ENCODE assay signal across 25 mouse cellular contexts in genomic region chr6:34073931-34074442, GRCm38 (mm10). TPM values are rescaled to one million over a fixed set of nuclear protein-coding genes. Genes with fewer than 3 reads are reported as not detected.
DNase-seq lines count a peak whose midpoint lies in the region; ATAC-seq and TF ChIP-seq lines count a peak whose summit lies in the region.
"Had no signal": no experiment of that assay in that cellular context is flagged by ENCODE, and none has a peak within 500 bp of the region (broad histone marks: within the 10 kb centered on the region; RNA-seq: fewer than 3 reads in every experiment).

No protein-coding gene starts in this region.

- no peak for ATAC-seq in kidney, embryonic 16.5 days (ENCODE audit: low FRiP score, low TSS enrichment)
- ATAC-seq: forebrain, embryonic 15.5 days; midbrain, embryonic 15.5 days had no signal

- 88% methylated on average over 3 of the region's 3 CpGs for WGBS in kidney, adult 2 months
- 94% methylated on average over 3 of the region's 3 CpGs for WGBS in kidney, embryonic 16.5 days

- no peak for TF ChIP-seq CTCF in kidney, adult 2 months (conservative IDR thresholded peaks at IDR 0.05; ENCODE audit: insufficient read depth, insufficient read length, low read depth, low read length)
- peak; percentile 23; the same call in 1 of the 2 replicates for TF ChIP-seq CTCF in left cerebral cortex, adult 2 months (IDR thresholded peaks at IDR 0.05)

- no peaks in the 10 kb centered on the region for H3K9me3 ChIP-seq in kidney, embryonic 16.5 days (ENCODE audit: low read length)
- H3K9me3 ChIP-seq: embryonic facial prominence, embryonic 10.5 days; forebrain, embryonic 15.5 days; heart, embryonic 13.5 days; hindbrain, embryonic 13.5 days; limb, embryonic 10.5 days; lung, embryonic 15.5 days; midbrain, embryonic 15.5 days; neural tube, embryonic 12.5 days had no signal

- no peaks in the 10 kb centered on the region for H3K36me3 ChIP-seq in kidney, adult 2 months (ENCODE audit: control insufficient read depth, insufficient read depth, low read length)
- H3K36me3 ChIP-seq in kidney, embryonic 16.5 days (ENCODE audit: insufficient read depth, low read length), result no peaks in the 10 kb centered on the region
- H3K36me3 ChIP-seq: embryonic facial prominence, embryonic 10.5 days; forebrain, embryonic 15.5 days; heart, embryonic 13.5 days; hindbrain, embryonic 13.5 days; limb, embryonic 10.5 days; lung, embryonic 15.5 days; midbrain, embryonic 15.5 days; neural tube, embryonic 12.5 days had no signal

- H3K27me3 ChIP-seq in kidney, adult 2 months (replicated peaks; ENCODE audit: control insufficient read depth, insufficient read depth, low read length), result no peaks in the 10 kb centered on the region; the same call in 1 of the 2 replicates
- no peaks in the 10 kb centered on the region for H3K27me3 ChIP-seq in kidney, embryonic 16.5 days (ENCODE audit: insufficient read depth, low read length)
- H3K27me3 ChIP-seq: forebrain, embryonic 15.5 days; heart, embryonic 13.5 days; hindbrain, embryonic 13.5 days; lung, embryonic 15.5 days; midbrain, embryonic 15.5 days; neural tube, embryonic 12.5 days had no signal

- intact Hi-C loops in left cerebral cortex, adult 2 months (cut with DNase I), result no loop called here
- intact Hi-C loops in left cerebral cortex, postnatal 36 days (cut with DNase I), result no loop called here

- peak; percentile 17 for DNase-seq in kidney, adult 2 months
- no peak for DNase-seq in left cerebral cortex, adult 2 months (ENCODE audit: extremely low spot score in 1 of 2, low spot score in 2 of 2)
- no peak for DNase-seq in left cerebral cortex, postnatal 36 days (ENCODE audit: low spot score in 2 of 2)
- DNase-seq in thymus, postnatal 25 days, result peak; percentile 21
- no peak for DNase-seq in thymus, adult 18-20 months
- DNase-seq in MN1 (ENCODE audit: low spot score), result no peak
- DNase-seq: adrenal gland, postnatal 25 days; cerebellum, adult 11-12 months; cerebellum, postnatal 10 days; gastrocnemius, postnatal 10 days; heart, adult 18-20 months; heart, postnatal 14 days; kidney, adult 8-10 months; liver; retina, postnatal 1 day had no signal

- H3K27ac ChIP-seq in kidney, adult 2 months (ENCODE audit: insufficient read depth, low read depth, low read length), result no peak overlapping the region
- H3K27ac ChIP-seq in kidney, embryonic 16.5 days (ENCODE audit: low read length), result no peak overlapping the region
- H3K27ac ChIP-seq in left cerebral cortex, adult 2 months, result no peak overlapping the region
- H3K27ac ChIP-seq: embryonic facial prominence, embryonic 10.5 days; forebrain, embryonic 15.5 days; heart, embryonic 13.5 days; hindbrain, embryonic 13.5 days; limb, embryonic 10.5 days; lung, embryonic 15.5 days; macrophage; midbrain, embryonic 15.5 days; neural tube, embryonic 12.5 days had no signal

- H3K4me3 ChIP-seq in kidney, adult 2 months (ENCODE audit: insufficient read depth, low read depth, low read length), result no peak overlapping the region
- H3K4me3 ChIP-seq in kidney, embryonic 16.5 days (ENCODE audit: low read length), result no peak overlapping the region
- H3K4me3 ChIP-seq in left cerebral cortex, adult 2 months, result no peak overlapping the region
- H3K4me3 ChIP-seq: embryonic facial prominence, embryonic 10.5 days; forebrain, embryonic 15.5 days; heart, embryonic 13.5 days; hindbrain, embryonic 13.5 days; limb, embryonic 10.5 days; lung, embryonic 15.5 days; midbrain, embryonic 15.5 days; neural tube, embryonic 12.5 days had no signal

- H3K9ac ChIP-seq in kidney, embryonic 16.5 days (replicated peaks; ENCODE audit: low read length), result no peak overlapping the region
- H3K9ac ChIP-seq: forebrain, embryonic 15.5 days; heart, embryonic 13.5 days; hindbrain, embryonic 13.5 days; lung, embryonic 15.5 days; midbrain, embryonic 15.5 days; neural tube, embryonic 12.5 days had no signal

- H3K4me1 ChIP-seq in kidney, adult 2 months (ENCODE audit: control insufficient read depth, insufficient read depth, low read length), result no peaks in the 10 kb centered on the region
- H3K4me1 ChIP-seq in kidney, embryonic 16.5 days (ENCODE audit: insufficient read depth, low read length), result no peaks in the 10 kb centered on the region
- H3K4me1 ChIP-seq: limb, embryonic 10.5 days; lung, embryonic 15.5 days; midbrain, embryonic 15.5 days; neural tube, embryonic 12.5 days had no signal

- no peak for TF ChIP-seq POLR2A in kidney, adult 2 months (IDR thresholded peaks at IDR 0.05; ENCODE audit: low read depth, low read length)

- H3K4me2 ChIP-seq in kidney, embryonic 16.5 days (replicated peaks; ENCODE audit: low read depth, low read length), result no peak overlapping the region
- H3K4me2 ChIP-seq: forebrain, embryonic 15.5 days; heart, embryonic 13.5 days; hindbrain, embryonic 13.5 days; lung, embryonic 15.5 days; midbrain, embryonic 15.5 days; neural tube, embryonic 12.5 days had no signal

RNA-seq across cellular contexts. Expression of gene Lrguk, which starts 44.7 kb away (rescaled TPM):
- polyA plus RNA-seq in kidney, adult 2 months (2012; rRNA removed), result 0.24 and 0.27 TPM in 2 replicates
- 0.91 and 1.3 TPM in 2 replicates for polyA plus RNA-seq in kidney, embryonic 16.5 days (2015; fragmentation: Nextera tagmentation; extraction: Ambion mirVana)
- total RNA-seq in left cerebral cortex, adult 2 months (2021), result 1 to 10 TPM; 2.9 to 3.3 TPM
- total RNA-seq in left cerebral cortex, postnatal 36 days (2021), result 1 to 10 TPM; 2.7 to 3.4 TPM

Comparison
In these comparisons a context has a peak if more than half of its experiments do, and no peak if none do; other contexts are left out.
1. DNase-seq: peak in kidney, adult 2 months (single experiment) and thymus, postnatal 25 days (single experiment); none in left cerebral cortex, adult 2 months (0 of 2), left cerebral cortex, postnatal 36 days (0 of 2), thymus, adult 18-20 months (0 of 2) and MN1 (single experiment).